Mouse (Mus musculus): Measurements from ENCODE around the gene Dnase1l1.

The Dnase1l1 gene

DNA sequence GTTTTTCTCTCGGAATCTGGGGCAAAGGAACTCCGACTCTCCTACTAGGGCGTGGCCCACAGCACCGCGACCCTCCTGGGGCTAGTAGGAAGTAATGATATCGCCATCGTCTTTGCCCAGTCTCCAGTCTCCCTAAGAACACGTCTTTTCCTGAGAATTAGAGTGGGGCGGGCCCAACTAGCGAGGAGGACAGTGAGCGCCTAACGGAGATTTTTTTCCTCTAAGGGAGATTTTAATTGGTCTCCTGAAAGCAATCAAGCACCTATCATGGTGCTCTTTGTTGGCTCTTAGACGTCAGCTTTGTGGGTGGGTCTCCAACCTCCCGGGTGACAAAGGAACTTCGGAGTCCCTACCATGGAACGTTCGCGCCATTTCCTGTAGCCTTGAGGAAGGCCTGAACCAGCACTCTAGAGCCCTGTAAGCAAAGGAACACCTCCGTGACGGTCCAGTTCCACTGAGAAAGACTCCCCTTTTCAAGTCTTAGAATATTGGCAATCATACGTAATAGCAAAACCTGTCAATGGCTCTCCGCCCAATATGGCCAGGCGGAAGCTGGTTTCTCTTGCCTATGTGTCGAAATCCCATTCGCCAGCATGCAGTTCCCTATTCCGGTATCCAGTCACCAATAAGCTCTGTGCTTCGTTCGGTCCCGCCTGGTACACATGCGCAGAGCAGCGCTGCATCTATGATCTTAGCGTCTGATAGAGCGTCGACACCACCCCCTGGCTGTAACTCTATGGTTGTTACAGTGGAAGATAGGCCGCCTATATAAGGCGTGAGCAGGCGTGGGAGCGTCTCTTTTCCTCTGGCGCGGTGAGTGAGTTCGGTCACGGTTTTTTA is 11.9 kb downstream of the Dnase1l1 start, which contains the start of gene Rpl10:
Gene Rpl10, plus strand, starts transcription at position 751 of the 840 bp plus-strand sequence.
- DNase-seq (ENCODE audit: low spot score in 2 of 2): peak; percentile 83 to 91

GRCm38 (mm10) chrX:74269736-74270061 is 12.4 kb downstream of the Dnase1l1 start:
- no peak for DNase-seq (ENCODE audit: low spot score in 2 of 2)

- DNase-seq (ENCODE audit: low spot score in 2 of 2): no peak
Observed at GRCm38 (mm10) chrX:74257746-74258145, 24.4 kb downstream of the Dnase1l1 start.

- DNase-seq (ENCODE audit: low spot score in 2 of 2): no peak
Observed at GRCm38 (mm10) chrX:74254888-74255565, 27.1 kb downstream of the Dnase1l1 start.

DNA sequence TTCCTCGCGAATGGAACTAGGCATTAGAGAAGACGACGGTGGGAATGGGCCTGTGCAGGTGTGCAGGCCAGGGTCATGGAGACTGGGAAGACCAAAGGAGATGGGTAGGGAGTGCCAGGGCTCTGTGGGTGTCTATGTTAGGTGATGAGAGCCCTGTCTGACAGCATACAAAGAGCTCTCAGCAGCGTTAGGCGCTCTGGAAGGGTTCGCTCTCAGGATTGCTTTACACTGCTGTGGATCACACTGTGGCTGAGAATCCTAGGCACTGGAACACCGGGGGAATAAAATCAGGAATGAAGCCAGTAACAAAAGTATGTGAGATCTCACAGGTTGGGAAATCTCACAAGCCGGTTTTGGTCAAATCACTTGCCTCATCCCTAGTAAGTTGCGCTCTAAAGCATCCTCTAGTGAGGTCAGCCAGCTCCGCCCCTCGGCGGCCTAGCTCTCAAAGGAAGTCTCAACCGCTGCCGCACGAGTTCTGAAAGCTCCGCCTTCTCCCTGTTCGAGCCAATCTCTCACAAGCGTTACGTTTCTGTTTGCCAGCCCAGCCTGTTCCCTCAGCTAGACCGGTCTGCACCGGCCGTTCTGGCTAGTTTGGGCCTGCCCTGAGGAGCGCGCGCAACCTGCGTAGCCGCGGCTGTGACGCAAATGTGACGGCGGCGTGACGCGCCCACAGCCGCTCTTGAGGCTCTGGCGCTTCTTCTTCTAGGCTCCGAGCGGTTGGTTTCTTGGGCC is 27.8 kb downstream of the Dnase1l1 start, which contains the start of gene Emd:
Gene Emd, plus strand, starts transcription at position 535 of the 735 bp plus-strand sequence.
- DNase-seq (ENCODE audit: low spot score in 2 of 2): peak; percentile 61 to 77

DNA sequence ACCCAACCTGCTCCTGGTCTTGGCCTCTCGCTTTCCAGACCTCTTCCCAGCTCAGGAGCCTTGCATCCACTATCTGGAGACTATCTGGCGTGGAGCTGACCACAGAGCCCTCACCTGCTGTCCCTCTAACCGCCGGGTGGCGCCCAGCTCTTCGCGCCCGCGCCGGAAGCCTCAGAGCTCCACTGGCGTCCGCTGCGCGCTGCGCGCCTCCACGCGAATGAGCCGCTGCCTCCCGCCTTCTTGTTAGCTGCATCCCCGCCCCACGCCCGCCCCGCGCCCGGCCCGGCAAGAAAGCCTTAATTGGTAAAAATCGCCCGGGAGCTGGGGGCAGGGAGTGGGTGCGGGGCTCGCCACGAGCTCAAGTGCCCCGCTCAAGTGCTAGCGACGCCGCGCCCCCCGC is 32.5 kb downstream of the Dnase1l1 start, which contains the start of gene Flna:
Gene Flna, minus strand, starts transcription at position 206 of the 400 bp plus-strand sequence.
- peak; percentile 33 to 55 for DNase-seq (ENCODE audit: low spot score in 2 of 2)

- peak; percentile 32 to 54 for DNase-seq (ENCODE audit: low spot score in 2 of 2)
Observed at GRCm38 (mm10) chrX:74248651-74249050, 33.5 kb downstream of the Dnase1l1 start.

DNA sequence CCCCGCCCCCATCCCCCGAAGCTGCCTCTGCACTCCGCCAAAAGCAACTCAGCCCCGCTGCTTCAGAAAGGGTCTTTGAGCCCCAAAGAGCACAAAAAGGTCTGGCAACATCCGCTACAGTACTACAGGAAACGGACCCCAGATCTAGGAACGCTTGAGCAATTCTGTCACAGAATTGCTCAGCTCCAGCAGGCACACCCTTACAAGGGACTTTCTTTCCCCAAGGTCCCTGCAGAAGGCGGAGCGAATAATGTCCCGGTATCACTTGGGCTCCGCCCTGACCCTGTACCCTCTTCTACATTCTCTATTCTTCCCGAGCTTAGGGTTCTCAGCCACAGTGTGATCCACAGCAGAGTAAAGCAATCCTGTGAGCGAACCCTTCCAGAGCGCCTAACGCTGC is 35.4 kb downstream of the Dnase1l1 start:
- DNase-seq (ENCODE audit: low spot score in 2 of 2): no peak

GRCm38 (mm10) chrX:74246213-74246681 is 35.9 kb downstream of the Dnase1l1 start:
- DNase-seq (ENCODE audit: low spot score in 2 of 2): peak; percentile 81 to 83

- peak; percentile 56 to 64 for DNase-seq (ENCODE audit: low spot score in 2 of 2)
Observed at GRCm38 (mm10) chrX:74245687-74246086, 36.5 kb downstream of the Dnase1l1 start.

DNA sequence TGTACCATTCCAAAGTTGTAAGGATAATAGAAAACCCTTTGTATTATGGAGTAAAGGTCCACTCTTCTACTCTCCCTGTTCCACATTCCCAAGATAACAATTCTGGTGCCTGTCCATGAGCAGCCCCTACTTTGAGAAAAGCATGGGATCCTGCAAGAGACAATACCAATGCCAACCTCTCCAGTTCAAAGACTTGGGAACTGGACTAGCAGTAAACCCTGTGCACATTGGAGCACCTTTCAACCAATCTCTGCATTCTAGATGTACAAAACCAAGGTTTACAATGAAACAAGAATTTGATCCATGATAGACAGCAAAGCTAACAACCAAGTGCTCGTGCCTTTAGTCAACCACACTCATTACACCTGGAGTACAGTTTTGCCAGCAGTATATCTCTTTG is 37.0 kb downstream of the Dnase1l1 start:
- DNase-seq (ENCODE audit: low spot score in 2 of 2): no peak

GRCm38 (mm10) chrX:74244614-74245083 is 37.5 kb downstream of the Dnase1l1 start:
- peak; percentile 55 to 57 for DNase-seq (ENCODE audit: low spot score in 2 of 2)

DNA sequence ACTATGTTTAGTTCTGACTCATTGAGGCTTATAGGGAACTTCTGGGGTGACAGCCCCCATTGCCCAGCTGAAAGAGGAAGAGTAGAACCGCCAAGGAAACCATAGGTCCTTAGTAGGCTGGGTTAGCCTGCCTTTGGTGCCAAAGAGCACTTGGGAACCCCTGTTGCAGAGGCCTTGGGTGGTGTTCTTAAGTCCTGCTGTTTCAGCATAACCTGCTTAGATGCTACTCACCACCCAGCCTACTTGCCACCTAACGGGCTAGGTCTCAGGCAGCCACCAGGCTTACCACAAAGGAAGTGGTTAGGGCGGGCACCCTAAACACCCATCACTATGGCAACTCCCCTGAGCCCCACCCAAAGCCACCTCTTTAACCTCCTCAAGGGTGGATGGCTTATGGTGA is 38.3 kb downstream of the Dnase1l1 start:
- peak; percentile 73 to 80 for DNase-seq (ENCODE audit: low spot score in 2 of 2)

- DNase-seq (ENCODE audit: low spot score in 2 of 2): no peak
Observed at GRCm38 (mm10) chrX:74243396-74243795, 38.7 kb downstream of the Dnase1l1 start.

- DNase-seq (ENCODE audit: low spot score in 2 of 2): no peak
Observed at GRCm38 (mm10) chrX:74240332-74240731, 41.8 kb downstream of the Dnase1l1 start.

DNA sequence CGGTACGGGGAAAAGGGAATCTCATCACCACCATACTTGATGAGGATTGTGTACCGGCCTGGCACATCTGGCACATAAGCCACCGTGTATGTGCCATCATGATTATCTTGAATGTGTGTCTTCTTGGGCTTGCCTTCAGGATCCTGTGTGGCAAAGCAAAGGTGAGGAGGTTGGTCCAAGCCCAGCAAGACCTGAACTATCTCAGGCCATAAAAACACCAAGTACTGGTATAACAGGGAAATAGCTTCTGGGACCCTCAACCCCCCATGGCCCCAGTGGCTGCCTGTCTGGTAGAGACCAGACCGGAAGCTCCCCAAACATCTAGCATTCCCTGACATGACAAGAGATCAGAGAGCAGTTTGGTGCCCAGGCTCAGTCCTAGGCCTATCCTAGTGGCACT is 48.9 kb downstream of the Dnase1l1 start:
- DNase-seq (ENCODE audit: low spot score in 2 of 2): no peak

GRCm38 (mm10) chrX:74230038-74230437 is 52.1 kb downstream of the Dnase1l1 start:
- no peak for DNase-seq (ENCODE audit: low spot score in 2 of 2)

Data from thymus, postnatal 10 days (tissue).